Mouse (Mus musculus) stomach, postnatal 0 days (tissue): ENCODE results near the gene Zfp511.

ENCODE experiments used
- CTCF ChIP-seq: IDR thresholded peaks from 2 replicates; pipeline ENCODE4 v1.5.1; 2016; ENCODE audit warnings: antibody characterized with exemption, low read depth, mild to moderate bottlenecking, moderate library complexity
- EP300 ChIP-seq: optimal IDR thresholded peaks from 2 replicates; pipeline ENCODE3; 2016; ENCODE audit warnings: antibody characterized with exemption

GRCm38 (mm10) chr7:140082242-140082678 lies 46.1 kb downstream of the Zfp511 start, which contains the start of gene Caly:
- TF ChIP-seq CTCF, result peak; percentile 68
- TF ChIP-seq EP300, result no peak
